In genomic region chr11:33614218-33614617, GRCm38 (mm10) we compare ENCODE assay signal across 8 mouse cellular contexts. TPM values are rescaled to one million over a fixed set of nuclear protein-coding genes. Genes with fewer than 3 reads are reported as not detected.
DNase-seq lines count a peak whose midpoint lies in the region; ATAC-seq lines count a peak whose summit lies in the region.

No protein-coding gene starts in this region.

- no peaks in the 10 kb centered on the region for H3K36me3 ChIP-seq in kidney, embryonic 14.5 days (ENCODE audit: control insufficient read depth, insufficient read depth, low read length)
- H3K36me3 ChIP-seq in limb, embryonic 12.5 days: no peaks in the 10 kb centered on the region
- H3K36me3 ChIP-seq in stomach, embryonic 16.5 days (ENCODE audit: control insufficient read depth, insufficient read depth, low read length): no peaks in the 10 kb centered on the region

- no peak overlapping the region for H3K4me3 ChIP-seq in kidney, embryonic 14.5 days (ENCODE audit: low read length)
- H3K4me3 ChIP-seq in limb, embryonic 12.5 days (replicated peaks): no peak overlapping the region
- H3K4me3 ChIP-seq in stomach, embryonic 16.5 days (replicated peaks; ENCODE audit: low read length): no peak overlapping the region

- WGBS in kidney, embryonic 14.5 days: 5% methylated on average over 15 of the region's 15 CpGs
- 7% methylated on average over 15 of the region's 15 CpGs for WGBS in limb, embryonic 12.5 days
- WGBS in stomach, embryonic 16.5 days: 6% methylated on average over 15 of the region's 15 CpGs

- peak; percentile 77 for DNase-seq in 3T3-L1 (ENCODE audit: low read depth, low spot score)
- peak; percentile 74 for DNase-seq in adrenal gland, postnatal 14 days
- DNase-seq in embryo, embryonic 9.5 days (ENCODE audit: extremely low spot score): peak; percentile 80
- peak; percentile 59 for DNase-seq in heart, adult 8-10 months (ENCODE audit: low spot score)

- no peak overlapping the region for H3K27ac ChIP-seq in kidney, embryonic 14.5 days (ENCODE audit: low read depth, low read length)
- no peak overlapping the region for H3K27ac ChIP-seq in limb, embryonic 12.5 days
- H3K27ac ChIP-seq in stomach, embryonic 16.5 days (ENCODE audit: low read length): no peak overlapping the region

- no peak overlapping the region for H3K4me2 ChIP-seq in kidney, embryonic 14.5 days (replicated peaks; ENCODE audit: low read depth, low read length)
- H3K4me2 ChIP-seq in limb, embryonic 12.5 days: no peak overlapping the region
- no peak overlapping the region for H3K4me2 ChIP-seq in stomach, embryonic 16.5 days (ENCODE audit: low read depth, low read length)

- ATAC-seq in kidney, embryonic 14.5 days (ENCODE audit: low FRiP score, low TSS enrichment): 0 out of 2 replicates have a peak, but pooled peaks have one; percentile 69
- peak; percentile 43; the same call in 1 of the 2 replicates for ATAC-seq in limb, embryonic 12.5 days (ENCODE audit: insufficient number of reproducible peaks, insufficient read depth, low FRiP score, low TSS enrichment, low read depth)
- peak; percentile 47; the same call in 1 of the 2 replicates for ATAC-seq in monocyte, adult 5-6 weeks (replicated peaks; ENCODE audit: insufficient number of reproducible peaks, low FRiP score, low TSS enrichment, poor library complexity, severe bottlenecking)
- peak; percentile 66 for ATAC-seq in stomach, embryonic 16.5 days (ENCODE audit: insufficient read depth, low FRiP score)

- no peaks in the 10 kb centered on the region for H3K27me3 ChIP-seq in kidney, embryonic 14.5 days (ENCODE audit: control insufficient read depth, insufficient read depth, low read length)
- H3K27me3 ChIP-seq in limb, embryonic 12.5 days: peaks cover 4% of the 10 kb centered on the region; the same call in 1 of the 2 replicates
- no peaks in the 10 kb centered on the region for H3K27me3 ChIP-seq in stomach, embryonic 16.5 days (ENCODE audit: control insufficient read depth, insufficient read depth, low read length)

- no peaks in the 10 kb centered on the region for H3K9me3 ChIP-seq in kidney, embryonic 14.5 days (ENCODE audit: control insufficient read depth, low read length)
- H3K9me3 ChIP-seq in limb, embryonic 12.5 days: no peaks in the 10 kb centered on the region
- no peaks in the 10 kb centered on the region for H3K9me3 ChIP-seq in stomach, embryonic 16.5 days (replicated peaks; ENCODE audit: control insufficient read depth, low read length)

- H3K4me1 ChIP-seq in kidney, embryonic 14.5 days (ENCODE audit: control insufficient read depth, insufficient read depth, low read length): no peaks in the 10 kb centered on the region
- no peaks in the 10 kb centered on the region for H3K4me1 ChIP-seq in limb, embryonic 12.5 days (replicated peaks)
- H3K4me1 ChIP-seq in stomach, embryonic 16.5 days (ENCODE audit: control insufficient read depth, insufficient read depth, low read length): no peaks in the 10 kb centered on the region

- H3K9ac ChIP-seq in kidney, embryonic 14.5 days (ENCODE audit: low read depth, low read length): no peak overlapping the region
- no peak overlapping the region for H3K9ac ChIP-seq in limb, embryonic 12.5 days (replicated peaks)
- H3K9ac ChIP-seq in stomach, embryonic 16.5 days (ENCODE audit: low read length): no peak overlapping the region

RNA-seq across cellular contexts. Expression of gene D130052B06Rik, which starts 15.1 kb away (rescaled TPM):
- not detected in 2 replicates for total RNA-seq in adrenal gland, postnatal 14 days (2021)
- not detected for total RNA-seq in heart, adult 8-10 months (2022)
- not detected in 2 replicates for polyA plus RNA-seq in kidney, embryonic 14.5 days (2014; fragmentation: Nextera tagmentation; extraction: Ambion mirVana)
- 0.09 TPM in 1 of 2 replicates, not detected in the other for polyA plus RNA-seq in limb, embryonic 12.5 days (2016; fragmentation: Nextera tagmentation; extraction: Ambion mirVana)
- total RNA-seq in monocyte, adult 5-6 weeks (2017): not detected in 3 replicates
- polyA plus RNA-seq in stomach, embryonic 16.5 days (2015; fragmentation: Nextera tagmentation; extraction: Ambion mirVana): not detected in 2 replicates

RNA-seq across cellular contexts. Expression of gene Gabrp, which starts 35.5 kb away (rescaled TPM):
- not detected in 2 replicates for total RNA-seq in adrenal gland, postnatal 14 days (2021)
- total RNA-seq in heart, adult 8-10 months (2022): under 1 TPM in 1 of 4 experiments, not detected in 3; 0.23 TPM
- 0.67 and 0.68 TPM in 2 replicates for polyA plus RNA-seq in kidney, embryonic 14.5 days (2014; fragmentation: Nextera tagmentation; extraction: Ambion mirVana)
- polyA plus RNA-seq in limb, embryonic 12.5 days (2016; fragmentation: Nextera tagmentation; extraction: Ambion mirVana): 8.8 and 12.9 TPM in 2 replicates
- total RNA-seq in monocyte, adult 5-6 weeks (2017): not detected in 3 replicates
- polyA plus RNA-seq in stomach, embryonic 16.5 days (2015; fragmentation: Nextera tagmentation; extraction: Ambion mirVana): 0.45 and 0.57 TPM in 2 replicates
